Mouse (Mus musculus) liver, embryonic 14 days (tissue): ENCODE results near the gene Olfr686. TPM values are rescaled to one million over a fixed set of nuclear protein-coding genes. Genes with fewer than 3 reads are reported as not detected.

Experiments
- polyA plus RNA-seq: library from polyadenylated mRNA; depleted of rRNA; stranded (reverse); fragments of >200 nt; gene quantifications from 2 replicates; pipeline ENCODE4 v1.2.3, GENCODE M21; 2012; rRNA removed

The Olfr686 gene
- polyA plus RNA-seq = not detected in 2 replicates

GRCm38 (mm10) chr7:105207385-105207784 is at the start of gene Olfr686:
TSS of gene Olfr686 (minus strand) at chr7:105207485.

GRCm38 (mm10) chr7:105185912-105186311 is 21.4 kb downstream of the Olfr686 start, which contains the start of gene Olfr685:
TSS of gene Olfr685 (minus strand) at chr7:105186012.

GRCm38 (mm10) chr7:105163553-105163952 is 43.7 kb downstream of the Olfr686 start, which contains the start of gene Olfr684:
TSS of gene Olfr684 (minus strand) at chr7:105163653.

Other genes with a start within 250 kb of the Olfr686 start
- not detected in 2 replicates for gene Olfr670, start 244.9 kb downstream of the Olfr686 start, polyA plus RNA-seq
- gene Olfr671, start 228.4 kb downstream of the Olfr686 start, polyA plus RNA-seq = not detected in 2 replicates
- not detected in 2 replicates for gene Olfr672, start 205.5 kb downstream of the Olfr686 start, polyA plus RNA-seq
- gene Olfr675, start 179.0 kb downstream of the Olfr686 start, polyA plus RNA-seq = not detected in 2 replicates
- gene Olfr676, start 174.8 kb downstream of the Olfr686 start, polyA plus RNA-seq = not detected in 2 replicates
- not detected in 2 replicates for gene Olfr677, start 156.1 kb downstream of the Olfr686 start, polyA plus RNA-seq
- gene Olfr678, start 143.0 kb downstream of the Olfr686 start, polyA plus RNA-seq = not detected in 2 replicates
- not detected in 2 replicates for gene Olfr679, start 126.3 kb downstream of the Olfr686 start, polyA plus RNA-seq
- gene Olfr680-ps1, start 114.7 kb downstream of the Olfr686 start, polyA plus RNA-seq = not detected in 2 replicates
- not detected in 2 replicates for gene Olfr681, start 90.6 kb downstream of the Olfr686 start, polyA plus RNA-seq
- gene Olfr683, start 60.5 kb downstream of the Olfr686 start, polyA plus RNA-seq = not detected in 2 replicates
- not detected in 2 replicates for gene Olfr684, start 43.8 kb downstream of the Olfr686 start, polyA plus RNA-seq
- gene Olfr685, start 21.5 kb downstream of the Olfr686 start, polyA plus RNA-seq = not detected in 2 replicates
- not detected in 2 replicates for gene Olfr688, start 80.6 kb upstream of the Olfr686 start, polyA plus RNA-seq
- not detected in 2 replicates for gene Olfr689, start 103.7 kb upstream of the Olfr686 start, polyA plus RNA-seq
- not detected in 2 replicates for gene Olfr690, start 126.6 kb upstream of the Olfr686 start, polyA plus RNA-seq
- not detected in 2 replicates for gene Olfr691, start 134.8 kb upstream of the Olfr686 start, polyA plus RNA-seq
- gene Olfr692, start 160.7 kb upstream of the Olfr686 start, polyA plus RNA-seq = not detected in 2 replicates
- gene Gm5901, start 167.6 kb upstream of the Olfr686 start, polyA plus RNA-seq = not detected in 2 replicates
- gene Fam160a2, start 192.6 kb upstream of the Olfr686 start, polyA plus RNA-seq = 7.3 and 9.1 TPM in 2 replicates
- 0.01 and 0.05 TPM in 2 replicates for gene Cnga4, start 197.1 kb upstream of the Olfr686 start, polyA plus RNA-seq
- gene Cckbr, start 218.2 kb upstream of the Olfr686 start, polyA plus RNA-seq = not detected in 2 replicates